Mouse (Mus musculus) erythroblast, embryonic 14.5 days (primary cell): ENCODE data around the gene E330017A01Rik. TPM values are rescaled to one million over a fixed set of nuclear protein-coding genes. Genes with fewer than 3 reads are reported as not detected.

Experiments used
- H3K27me3 ChIP-seq: 2 replicates; pipeline ENCODE4 v1.6.1; 2012; ENCODE audit warnings: inconsistent platforms; ENCODE audit not compliant: control insufficient read depth
- H3K36me3 ChIP-seq: 2 replicates; pipeline ENCODE4 v1.6.1; 2012; ENCODE audit warnings: mild to moderate bottlenecking, inconsistent platforms; ENCODE audit not compliant: control insufficient read depth
- H3K4me1 ChIP-seq: 2 replicates; pipeline ENCODE4 v1.6.1; 2012; ENCODE audit warnings: inconsistent platforms; ENCODE audit not compliant: control insufficient read depth
- H3K4me3 ChIP-seq: replicated peaks from 2 replicates; pipeline ENCODE3; 2012; ENCODE audit warnings: moderate library complexity, mild to moderate bottlenecking, inconsistent platforms
- H3K9me3 ChIP-seq: 2 replicates; pipeline ENCODE4 v1.6.1; 2012; ENCODE audit warnings: low read length, inconsistent platforms, mixed read lengths; ENCODE audit not compliant: control insufficient read depth
- GATA1 ChIP-seq: IDR thresholded peaks from 2 replicates; pipeline ENCODE4 v1.6.1; 2012; ENCODE audit warnings: low read length, inconsistent platforms, mixed read lengths
- TAL1 ChIP-seq: IDR thresholded peaks from 3 replicates; pipeline ENCODE4 v1.6.1; 2012; ENCODE audit warnings: low read length, inconsistent platforms, mixed read lengths
- polyA plus RNA-seq: library from polyadenylated mRNA; stranded (reverse); fragments of >175 nt; gene quantifications from 2 replicates; pipeline ENCODE4 v1.2.3, GENCODE M21; 2012

E330017A01Rik gene
- polyA plus RNA-seq, 1 experiment, result not detected

GRCm38 (mm10) chr16:58635866-58636265 lies 2.7 kb downstream of the E330017A01Rik start:
- no peaks in the 10 kb centered on the region for H3K36me3 ChIP-seq
- no peaks in the 10 kb centered on the region for H3K9me3 ChIP-seq
- H3K4me1 ChIP-seq, result peaks cover 46% of the 10 kb centered on the region
- H3K4me3 ChIP-seq, result no peak overlapping the region
- TF ChIP-seq GATA1 (no peak), TAL1 (no peak)
- H3K27me3 ChIP-seq, result no peaks in the 10 kb centered on the region

GRCm38 (mm10) chr16:58629736-58630135 lies 8.8 kb downstream of the E330017A01Rik start:
- H3K9me3 ChIP-seq, result no peaks in the 10 kb centered on the region
- peaks cover 58% of the 10 kb centered on the region for H3K4me1 ChIP-seq
- TF ChIP-seq GATA1 (no peak), TAL1 (no peak)
- no peaks in the 10 kb centered on the region for H3K27me3 ChIP-seq
- H3K4me3 ChIP-seq, result no peak overlapping the region
- H3K36me3 ChIP-seq, result peaks cover 4% of the 10 kb centered on the region; the same call in 1 of the 2 replicates

GRCm38 (mm10) chr16:58628968-58629367 lies 9.6 kb downstream of the E330017A01Rik start:
- no peaks in the 10 kb centered on the region for H3K9me3 ChIP-seq
- H3K36me3 ChIP-seq, result peaks cover 4% of the 10 kb centered on the region; the same call in 1 of the 2 replicates
- TF ChIP-seq TAL1 (no peak), GATA1 (no peak)
- H3K27me3 ChIP-seq, result no peaks in the 10 kb centered on the region
- peaks cover 55% of the 10 kb centered on the region for H3K4me1 ChIP-seq
- H3K4me3 ChIP-seq, result no peak overlapping the region

- H3K36me3 ChIP-seq, result peaks cover 4% of the 10 kb centered on the region; the same call in 1 of the 2 replicates
- H3K4me1 ChIP-seq, result peaks cover 53% of the 10 kb centered on the region
- no peak overlapping the region for H3K4me3 ChIP-seq
- TF ChIP-seq TAL1, result no peak
- TF ChIP-seq GATA1, result no peak
- H3K9me3 ChIP-seq, result no peaks in the 10 kb centered on the region
- no peaks in the 10 kb centered on the region for H3K27me3 ChIP-seq
Observed at GRCm38 (mm10) chr16:58628336-58628680, 10.2 kb downstream of the E330017A01Rik start.

GRCm38 (mm10) chr16:58627597-58628335 lies 10.8 kb downstream of the E330017A01Rik start:
- H3K4me3 ChIP-seq, result no peak overlapping the region
- H3K4me1 ChIP-seq, result peaks cover 53% of the 10 kb centered on the region
- H3K27me3 ChIP-seq, result no peaks in the 10 kb centered on the region
- TF ChIP-seq TAL1 (no peak), GATA1 (no peak)
- H3K36me3 ChIP-seq, result peaks cover 4% of the 10 kb centered on the region; the same call in 1 of the 2 replicates
- no peaks in the 10 kb centered on the region for H3K9me3 ChIP-seq

- H3K4me3 ChIP-seq, result no peak overlapping the region
- peaks cover 36% of the 10 kb centered on the region for H3K4me1 ChIP-seq
- no peaks in the 10 kb centered on the region for H3K36me3 ChIP-seq
- no peaks in the 10 kb centered on the region for H3K27me3 ChIP-seq
- no peaks in the 10 kb centered on the region for H3K9me3 ChIP-seq
- TF ChIP-seq GATA1 (no peak), TAL1 (no peak)
Observed at GRCm38 (mm10) chr16:58623944-58624343, 14.6 kb downstream of the E330017A01Rik start.

- Histone ChIP-seq H3K27me3 (no peaks in the 10 kb centered on the region), H3K4me1 (peaks cover 28% of the 10 kb centered on the region), H3K4me3 (no peak overlapping the region), H3K9me3 (no peaks in the 10 kb centered on the region), H3K36me3 (no peaks in the 10 kb centered on the region)
- TF ChIP-seq TAL1 (no peak), GATA1 (no peak)
Observed at GRCm38 (mm10) chr16:58623114-58623513, 15.4 kb downstream of the E330017A01Rik start.

- Histone ChIP-seq H3K36me3 (no peaks in the 10 kb centered on the region), H3K4me3 (no peak overlapping the region), H3K9me3 (no peaks in the 10 kb centered on the region), H3K27me3 (no peaks in the 10 kb centered on the region), H3K4me1 (peaks cover 20% of the 10 kb centered on the region)
- no peak for TF ChIP-seq TAL1
- TF ChIP-seq GATA1, result no peak
Observed at GRCm38 (mm10) chr16:58622377-58622776, 16.2 kb downstream of the E330017A01Rik start.

GRCm38 (mm10) chr16:58617346-58617745 lies 21.2 kb downstream of the E330017A01Rik start:
- Histone ChIP-seq H3K27me3 (no peaks in the 10 kb centered on the region), H3K36me3 (no peaks in the 10 kb centered on the region), H3K4me1 (peaks cover 4% of the 10 kb centered on the region), H3K4me3 (no peak overlapping the region), H3K9me3 (no peaks in the 10 kb centered on the region)
- TF ChIP-seq TAL1, result no peak
- TF ChIP-seq GATA1, result no peak

GRCm38 (mm10) chr16:58616878-58617277 lies 21.7 kb downstream of the E330017A01Rik start, which contains the start of gene Gm813:
Gene Gm813 (minus strand): TSS chr16:58616978.
- Histone ChIP-seq H3K4me3 (no peak within 1 kb of the TSS), H3K36me3 (no peaks in the 10 kb centered on the region), H3K4me1 (peaks cover 4% of the 10 kb centered on the region), H3K9me3 (no peaks in the 10 kb centered on the region), H3K27me3 (no peaks in the 10 kb centered on the region)
- TF ChIP-seq GATA1, result no peak
- TF ChIP-seq TAL1, result no peak
